Mouse (Mus musculus) stomach, embryonic 14.5 days (tissue): ENCODE results near the gene Cebpg. TPM values are rescaled to one million over a fixed set of nuclear protein-coding genes. Genes with fewer than 3 reads are reported as not detected.
A peak's percentile ranks its signal among the peaks of the same experiment; 100 is the strongest.

ENCODE experiments used
- ATAC-seq: fragments of 200-750 bp; cut with Nextera tagmentation; 2 replicates; pipeline ENCODE4 v1.8.0; 2017; ENCODE audit warnings: low read depth, moderate TSS enrichment; ENCODE audit not compliant: insufficient number of reproducible peaks, insufficient read depth, low FRiP score
- H3K27ac ChIP-seq: fragments of 300-500 bp; sonication (generic); 2 replicates; pipeline ENCODE4 v1.5.1; 2014; ENCODE audit warnings: mild to moderate bottlenecking, low read length, moderate library complexity, mixed read lengths
- H3K27me3 ChIP-seq: fragments of 300-500 bp; sonication (generic); 2 replicates; pipeline ENCODE4 v1.6.1; 2014; ENCODE audit warnings: low read length, control low read depth, mixed read lengths; ENCODE audit not compliant: control insufficient read depth, insufficient read depth
- H3K36me3 ChIP-seq: fragments of 300-500 bp; sonication (generic); 2 replicates; pipeline ENCODE4 v1.6.1; 2014; ENCODE audit warnings: mild to moderate bottlenecking, control low read depth, low read length, moderate library complexity, mixed read lengths; ENCODE audit not compliant: control insufficient read depth, insufficient read depth
- H3K4me1 ChIP-seq: fragments of 300-500 bp; sonication (generic); 2 replicates; pipeline ENCODE4 v1.6.1; 2014; ENCODE audit warnings: low read length, control low read depth, mixed read lengths; ENCODE audit not compliant: control insufficient read depth, insufficient read depth
- H3K4me2 ChIP-seq: fragments of 300-500 bp; sonication (generic); replicated peaks from 2 replicates; pipeline ENCODE4 v1.6.1; 2014; ENCODE audit warnings: low read depth, low read length, control low read depth
- H3K4me3 ChIP-seq: fragments of 300-500 bp; sonication (generic); 2 replicates; pipeline ENCODE4 v1.5.1; 2014; ENCODE audit warnings: low read depth, low read length, control low read depth
- H3K9ac ChIP-seq: fragments of 300-500 bp; sonication (generic); replicated peaks from 2 replicates; pipeline ENCODE4 v1.6.1; 2014; ENCODE audit warnings: low read depth, mild to moderate bottlenecking, control low read depth, low read length, moderate library complexity, mixed read lengths
- H3K9me3 ChIP-seq: fragments of 300-500 bp; sonication (generic); 2 replicates; pipeline ENCODE4 v1.6.1; 2016; ENCODE audit warnings: low read depth, low read length, control low read depth; ENCODE audit not compliant: control insufficient read depth
- WGBS: fragments of 180-500 bp; shearing (Covaris S2); extraction: QIAGEN DNeasy Blood & Tissue Kit; methylation state at CpG from one replicate; pipeline ENCODE4 v1.1.7; 2014; 5-methylcytosine and 5-hydroxymethylcytosine counted together
- polyA plus RNA-seq: library from polyadenylated mRNA; unstranded; fragments of >200 nt; fragmentation: Nextera tagmentation; extraction: Ambion mirVana; gene quantifications from 2 replicates; pipeline ENCODE4 v1.2.1, GENCODE M21; 2014

Gene Cebpg
- polyA plus RNA-seq, 1 experiment from 2014 or later: 34.0 TPM

DNA sequence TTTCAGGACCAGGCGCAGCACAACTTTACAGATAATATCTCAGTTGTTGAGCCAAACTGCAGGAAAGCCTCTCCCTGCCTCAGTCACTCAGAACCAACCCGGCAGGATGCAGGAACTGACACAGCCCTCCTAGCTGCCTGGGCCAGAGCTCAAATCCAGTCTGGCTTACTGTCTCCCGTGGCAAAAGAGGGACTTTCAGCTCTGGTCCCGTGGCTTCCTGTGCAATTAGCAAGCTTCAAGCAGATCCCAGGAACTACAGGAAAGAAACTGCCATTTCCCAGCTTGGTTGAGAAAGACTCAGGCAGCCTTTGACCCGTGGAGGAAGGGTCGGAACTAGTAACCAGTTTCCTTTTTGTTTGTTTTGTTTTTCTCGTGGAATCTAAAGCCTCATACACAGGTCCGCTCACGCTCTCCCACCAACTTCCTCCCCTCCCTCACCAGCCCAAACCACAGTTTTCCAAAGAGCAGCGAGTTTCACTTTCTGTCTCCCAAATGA lies 24.5 kb upstream of the Cebpg start:
- Histone ChIP-seq H3K27ac (peak overlapping the region; percentile 33; the same call in 1 of the 2 replicates), H3K4me2 (peak overlapping the region; percentile 20; the same call in 1 of the 2 replicates), H3K4me1 (peaks cover 3% of the 10 kb centered on the region; the same call in 1 of the 2 replicates), H3K27me3 (no peaks in the 10 kb centered on the region), H3K9me3 (no peaks in the 10 kb centered on the region), H3K36me3 (no peaks in the 10 kb centered on the region), H3K9ac (no peak overlapping the region), H3K4me3 (no peak overlapping the region)
- 27% methylated on average over 10 of the region's 10 CpGs for WGBS
- no peak for ATAC-seq

DNA sequence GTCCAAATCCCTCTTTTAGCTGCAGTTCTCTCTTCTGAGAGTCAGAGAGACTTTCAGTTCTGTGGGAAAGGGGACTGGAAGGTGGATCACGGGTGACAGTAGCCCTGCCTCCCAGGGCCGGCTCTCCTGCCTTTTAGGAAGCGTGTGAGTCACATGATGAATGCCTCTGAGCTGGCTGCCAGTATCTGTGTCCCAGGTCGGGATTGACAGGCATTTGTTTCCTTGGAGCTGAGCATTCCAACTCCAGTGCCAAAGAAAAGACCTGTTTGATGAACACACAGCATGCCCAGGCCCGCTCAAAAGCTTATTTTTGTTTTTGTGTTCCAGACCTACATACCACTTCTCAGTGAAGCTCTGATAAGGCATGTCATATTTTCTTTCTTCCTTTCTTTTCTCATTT lies 20.3 kb upstream of the Cebpg start:
- Histone ChIP-seq H3K4me1 (peaks cover 3% of the 10 kb centered on the region; the same call in 1 of the 2 replicates), H3K9me3 (no peaks in the 10 kb centered on the region), H3K27me3 (no peaks in the 10 kb centered on the region), H3K4me3 (no peak overlapping the region), H3K9ac (no peak overlapping the region), H3K36me3 (no peaks in the 10 kb centered on the region), H3K4me2 (no peak overlapping the region), H3K27ac (peak overlapping the region; percentile 27; the same call in 1 of the 2 replicates)
- ATAC-seq: 0 out of 2 replicates have a peak, but pooled peaks have one; percentile 23
- WGBS: 39% methylated on average over 5 of the region's 5 CpGs

DNA sequence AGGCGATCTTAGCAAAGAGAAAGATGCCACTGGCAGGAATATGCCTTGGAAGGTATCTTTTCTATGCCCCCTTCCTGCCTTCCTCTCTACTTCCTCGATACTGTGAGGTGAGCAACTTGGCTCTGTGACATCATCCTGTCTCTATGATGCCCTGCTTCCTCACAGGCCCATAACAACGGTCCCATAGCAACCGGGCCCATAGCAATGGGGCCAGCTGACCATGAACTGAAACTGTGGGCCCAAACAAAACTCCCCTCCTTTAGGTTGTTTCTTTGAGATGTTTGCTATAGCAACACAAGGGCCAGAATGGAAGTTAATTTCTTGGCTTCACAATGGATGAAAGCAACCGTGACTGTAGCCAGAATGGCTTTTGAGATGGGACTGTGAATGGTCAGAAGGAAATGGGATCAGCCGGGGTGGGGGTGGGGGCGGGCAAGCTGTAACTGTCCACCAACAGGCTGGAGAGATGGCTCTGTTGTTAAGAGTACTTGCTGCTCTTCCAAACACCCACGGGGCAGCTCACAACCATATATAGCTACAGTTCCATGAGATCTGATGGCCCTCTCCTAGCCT lies 10.4 kb upstream of the Cebpg start:
- H3K27ac ChIP-seq: no peak overlapping the region
- no peak for ATAC-seq
- H3K36me3 ChIP-seq: no peaks in the 10 kb centered on the region
- no peaks in the 10 kb centered on the region for H3K4me1 ChIP-seq
- H3K4me2 ChIP-seq: no peak overlapping the region
- H3K27me3 ChIP-seq: no peaks in the 10 kb centered on the region
- H3K9ac ChIP-seq: no peak overlapping the region
- H3K9me3 ChIP-seq: no peaks in the 10 kb centered on the region
- WGBS: 82% methylated on average over 8 of the region's 8 CpGs
- H3K4me3 ChIP-seq: no peak overlapping the region

DNA sequence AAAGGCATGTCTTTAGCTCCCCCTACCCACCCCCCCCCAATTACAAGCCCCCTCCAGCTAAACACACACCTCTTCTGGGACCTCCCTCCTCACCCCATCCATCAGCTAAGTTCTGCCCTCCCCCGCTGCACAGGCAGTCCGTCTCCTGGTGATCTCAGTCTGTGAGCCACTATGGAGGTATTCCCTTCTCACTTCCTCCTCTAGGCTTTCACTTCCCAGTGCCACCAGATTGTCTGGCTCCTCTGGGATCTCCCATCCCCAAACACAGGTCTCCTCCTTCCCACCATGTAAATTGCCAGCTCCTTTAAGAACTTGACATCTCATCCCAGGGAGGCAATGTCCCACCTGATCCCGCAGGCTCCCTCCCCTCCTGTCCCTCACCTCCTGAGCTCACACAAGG lies 9.6 kb upstream of the Cebpg start:
- H3K36me3 ChIP-seq: no peaks in the 10 kb centered on the region
- H3K27ac ChIP-seq: no peak overlapping the region
- H3K9ac ChIP-seq: no peak overlapping the region
- no peak for ATAC-seq
- no peak overlapping the region for H3K4me3 ChIP-seq
- H3K4me2 ChIP-seq: no peak overlapping the region
- H3K9me3 ChIP-seq: no peaks in the 10 kb centered on the region
- H3K27me3 ChIP-seq: no peaks in the 10 kb centered on the region
- H3K4me1 ChIP-seq: no peaks in the 10 kb centered on the region
- whole genome bisulfite sequencing: 50% methylated on average over 3 of the region's 3 CpGs

DNA sequence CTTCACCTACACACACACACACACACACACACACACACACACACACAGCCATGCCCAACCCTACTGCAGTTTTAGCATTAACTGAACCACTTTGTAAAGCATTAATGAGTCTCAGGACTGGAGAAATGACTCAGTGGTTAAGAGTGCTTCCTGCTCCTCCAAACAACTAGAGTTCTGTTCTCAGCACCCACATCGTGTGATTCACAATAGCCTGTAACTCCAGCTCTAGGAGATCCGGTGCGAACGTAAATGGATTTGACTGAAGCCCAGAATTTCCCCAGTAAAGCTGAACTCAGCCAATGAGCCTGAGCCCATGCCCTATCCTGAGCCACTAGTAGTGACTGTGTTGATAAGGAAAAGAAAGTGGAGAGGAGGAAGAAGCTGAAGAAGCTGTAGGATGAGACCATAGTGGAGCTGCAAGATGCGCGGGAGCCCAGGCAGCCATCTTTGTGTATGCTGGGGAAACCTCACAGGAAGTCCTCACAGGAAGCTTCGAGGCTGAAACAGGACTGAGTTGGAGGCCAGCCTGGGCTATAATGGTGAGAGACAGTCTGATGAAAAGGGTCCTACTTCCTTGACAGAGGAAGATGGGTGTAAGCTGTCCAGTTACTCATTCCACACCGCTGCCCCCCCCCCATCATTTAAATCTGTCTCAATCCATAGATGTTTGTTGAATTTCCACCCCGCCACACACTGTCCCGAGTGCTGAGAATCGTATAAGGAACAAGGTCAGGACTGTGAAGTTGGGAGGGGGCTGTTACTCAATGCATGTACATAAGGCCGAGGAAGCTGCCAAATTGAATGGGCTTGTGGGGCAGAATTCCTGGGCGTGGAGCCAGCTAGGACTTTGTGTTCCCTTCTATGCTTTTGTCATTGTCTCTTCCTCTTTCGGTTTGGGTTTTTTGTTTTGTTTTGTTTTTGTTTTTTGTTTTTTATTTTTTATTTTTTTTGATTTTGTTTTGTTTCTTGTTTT lies 8.2 kb upstream of the Cebpg start:
- Histone ChIP-seq H3K27ac (no peak overlapping the region), H3K4me1 (no peaks in the 10 kb centered on the region), H3K27me3 (no peaks in the 10 kb centered on the region), H3K36me3 (no peaks in the 10 kb centered on the region), H3K4me2 (no peak overlapping the region), H3K4me3 (no peak overlapping the region), H3K9me3 (no peaks in the 10 kb centered on the region), H3K9ac (no peak overlapping the region)
- no peak for ATAC-seq
- 67% methylated on average over 14 of the region's 14 CpGs for WGBS

DNA sequence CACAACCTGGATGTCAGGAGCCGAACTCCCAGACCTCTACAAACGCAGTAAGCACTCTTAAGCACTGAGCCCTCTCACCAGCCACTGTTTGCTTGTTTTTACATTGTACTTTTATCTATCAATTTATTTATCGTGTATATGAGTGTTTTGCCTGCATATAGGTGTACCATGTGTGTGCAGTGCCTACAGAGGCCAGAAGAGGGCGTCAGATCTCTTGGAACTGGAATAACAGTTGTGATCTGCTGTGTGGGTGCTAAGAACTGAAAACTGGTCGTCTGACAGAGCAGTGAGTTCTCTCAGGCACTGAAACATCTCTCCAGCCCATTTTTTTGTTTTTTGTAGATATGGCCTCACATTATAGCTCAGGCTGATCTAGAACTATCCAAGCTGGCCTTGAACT lies 3.1 kb upstream of the Cebpg start:
- WGBS: 76% methylated on average over 5 of the region's 5 CpGs
- Histone ChIP-seq H3K27me3 (no peaks in the 10 kb centered on the region), H3K36me3 (no peaks in the 10 kb centered on the region), H3K9ac (no peak overlapping the region), H3K9me3 (no peaks in the 10 kb centered on the region), H3K4me2 (no peak overlapping the region), H3K4me3 (no peak overlapping the region), H3K4me1 (peaks cover 10% of the 10 kb centered on the region), H3K27ac (no peak overlapping the region)
- no peak for ATAC-seq

DNA sequence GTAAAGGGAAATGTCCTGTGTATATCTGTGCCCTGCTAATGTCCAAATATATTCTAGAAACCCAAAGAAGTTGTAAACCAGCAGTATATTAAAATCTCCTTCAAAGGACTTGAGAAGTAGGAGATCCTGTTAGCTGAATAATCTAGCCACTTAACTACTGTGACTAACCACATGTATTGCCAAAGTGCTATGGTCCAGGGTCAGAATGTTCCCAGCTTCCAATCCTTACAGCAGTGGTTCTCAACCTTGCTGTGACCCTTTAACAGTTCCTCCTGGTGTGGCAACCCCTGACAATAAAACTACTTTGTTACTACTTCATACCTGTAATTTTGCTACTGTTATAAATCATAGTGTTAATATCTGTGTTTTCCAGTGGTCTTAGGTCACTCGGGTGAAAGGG lies 2.0 kb upstream of the Cebpg start:
- Histone ChIP-seq H3K4me1 (peaks cover 16% of the 10 kb centered on the region), H3K9ac (no peak overlapping the region), H3K4me3 (no peak overlapping the region), H3K9me3 (no peaks in the 10 kb centered on the region), H3K27me3 (no peaks in the 10 kb centered on the region), H3K36me3 (no peaks in the 10 kb centered on the region), H3K27ac (no peak overlapping the region), H3K4me2 (no peak overlapping the region)
- ATAC-seq: no peak
- WGBS: 63% methylated on average over 1 of the region's 1 CpGs

DNA sequence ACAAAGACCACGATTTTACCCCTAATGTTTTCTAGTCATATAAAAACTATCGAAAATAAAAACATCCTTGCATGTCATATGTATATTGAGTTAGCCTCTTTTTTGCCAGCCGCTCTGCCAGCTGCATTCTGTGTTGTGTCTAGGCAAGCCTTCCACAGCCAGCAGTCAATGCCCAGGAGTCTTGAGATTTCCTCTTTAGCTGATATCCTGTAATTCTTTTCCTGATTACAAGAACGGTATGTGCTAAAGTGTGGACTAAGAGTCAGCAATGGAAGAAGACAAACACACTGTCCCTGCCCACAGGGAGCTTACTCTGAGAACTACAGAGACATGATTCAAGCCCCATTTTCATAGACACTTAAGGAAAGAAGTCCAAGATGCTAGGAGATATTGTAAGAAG lies 1.2 kb upstream of the Cebpg start:
- peaks cover 16% of the 10 kb centered on the region for H3K4me1 ChIP-seq
- H3K27ac ChIP-seq: no peak overlapping the region
- no peak for ATAC-seq
- no peak overlapping the region for H3K4me2 ChIP-seq
- H3K4me3 ChIP-seq: no peak overlapping the region
- no peaks in the 10 kb centered on the region for H3K36me3 ChIP-seq
- no peaks in the 10 kb centered on the region for H3K27me3 ChIP-seq
- H3K9me3 ChIP-seq: no peaks in the 10 kb centered on the region
- H3K9ac ChIP-seq: no peak overlapping the region
- WGBS: 78% methylated on average over 4 of the region's 4 CpGs
